Mouse (Mus musculus): ENCODE results near the gene Cdkn1c. TPM values are rescaled to one million over a fixed set of nuclear protein-coding genes. Genes with fewer than 3 reads are reported as not detected.

The Cdkn1c gene
- total and polyA plus RNA-seq, 3 experiments: 10.0 to 11.9 TPM; not detected in 1

DNA sequence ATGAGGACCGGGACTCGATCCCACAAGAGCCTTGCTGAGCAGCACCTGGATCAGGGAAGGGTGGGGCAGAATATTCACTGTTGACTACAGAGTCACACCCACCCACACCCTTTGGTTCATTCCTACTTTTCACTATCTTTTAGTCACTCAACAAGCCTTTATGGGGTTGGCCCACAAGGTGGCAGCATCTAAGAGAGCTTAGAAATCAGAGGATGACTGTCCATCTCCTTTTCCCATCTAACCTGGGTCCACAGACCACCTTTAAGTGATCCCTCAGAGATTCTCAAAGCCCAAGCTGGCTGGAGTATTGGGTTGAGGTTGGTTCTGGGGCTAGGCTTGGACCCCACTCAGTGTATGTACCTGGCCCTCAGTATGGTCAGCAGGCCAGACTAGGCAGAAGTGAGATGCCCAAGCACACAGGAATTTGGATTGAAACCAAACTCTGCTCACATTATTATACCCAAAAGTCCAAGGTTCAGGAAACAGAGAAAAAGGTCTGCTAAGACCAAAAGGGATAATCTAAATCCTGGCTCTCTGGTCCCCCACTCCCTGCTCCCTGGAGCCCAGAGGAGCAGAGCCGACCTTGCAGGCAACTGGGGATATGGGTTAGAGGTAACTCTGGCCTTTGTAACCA is 16.0 kb upstream of the Cdkn1c start:
- peak; percentile 53 for DNase-seq (ENCODE audit: low read depth, low spot score)
- TF ChIP-seq MYC (IDR thresholded peaks at IDR 0.05; ENCODE audit: low read depth, low read length) (no peak), USF1 (IDR thresholded peaks at IDR 0.05; ENCODE audit: low read depth, low read length) (no peak), KAT2A (conservative IDR thresholded peaks at IDR 0.05; ENCODE audit: low read depth, low read length) (no peak), ETS1 (IDR thresholded peaks at IDR 0.05; ENCODE audit: low read depth, low read length) (no peak), CTCF (IDR thresholded peaks at IDR 0.05 in 2 of 3, conservative IDR thresholded peaks at IDR 0.05 in 1 of 3; ENCODE audit: control insufficient read depth in 1 of 3, insufficient read depth in 1 of 3, low read depth in 2 of 3, low read length in 3 of 3, poor library complexity in 1 of 3, severe bottlenecking in 1 of 3) (peak; percentile 13 to 64 (median 26); a peak in 4 of 6 replicates), ZMIZ1 (IDR thresholded peaks at IDR 0.05; ENCODE audit: low read depth, low read length) (no peak), CHD1 (IDR thresholded peaks at IDR 0.05; ENCODE audit: low read depth, low read length) (no peak), POLR2AphosphoS5 (IDR thresholded peaks at IDR 0.05; ENCODE audit: borderline replicate concordance, low read depth, low read length) (no peak), SMC3 (IDR thresholded peaks at IDR 0.05; ENCODE audit: low read depth, low read length) (peak; percentile 70), E2F4 (IDR thresholded peaks at IDR 0.05; ENCODE audit: borderline replicate concordance, low read depth, low read length) (no peak), ZKSCAN1 (IDR thresholded peaks at IDR 0.05; ENCODE audit: low read depth, low read length) (no peak), MYB (IDR thresholded peaks at IDR 0.05; ENCODE audit: low read depth, low read length) (no peak), BHLHE40 (IDR thresholded peaks at IDR 0.05; ENCODE audit: borderline replicate concordance, low read depth, low read length) (no peak), NRF1 (IDR thresholded peaks at IDR 0.05; ENCODE audit: insufficient read depth, low read depth, low read length, poor library complexity, severe bottlenecking) (no peak), TBP (IDR thresholded peaks at IDR 0.05; ENCODE audit: low read depth, low read length) (no peak), EP300 (IDR thresholded peaks at IDR 0.05; ENCODE audit: low read depth in 1 of 2, low read length in 2 of 2) (no peak), RAD21 (IDR thresholded peaks at IDR 0.05; ENCODE audit: low read depth, low read length) (peak; percentile 31), NELFE (IDR thresholded peaks at IDR 0.05; ENCODE audit: low read depth, low read length) (no peak), RCOR1 (IDR thresholded peaks at IDR 0.05; ENCODE audit: low read depth, low read length) (no peak), MAZ (IDR thresholded peaks at IDR 0.05; ENCODE audit: low read depth, low read length) (no peak)
- Histone ChIP-seq H3K4me3 (ENCODE audit: control insufficient read depth in 1 of 2, insufficient read depth in 1 of 2, low read depth in 2 of 2, low read length in 2 of 2) (no peak overlapping the region), H3K79me2 (ENCODE audit: control insufficient read depth, insufficient read depth, low read length, poor library complexity) (no peaks in the 10 kb centered on the region), H3K4me1 (ENCODE audit: control insufficient read depth in 1 of 2, insufficient read depth in 2 of 2, low read length in 2 of 2) (peaks cover 8 to 24% of the 10 kb centered on the region in 2 experiments), H3K27me3 (ENCODE audit: control insufficient read depth in 1 of 2, insufficient read depth in 2 of 2, low read length in 2 of 2) (no peaks in the 10 kb centered on the region), H3K9me3 (replicated peaks; ENCODE audit: insufficient read depth, low read length) (no peaks in the 10 kb centered on the region), H3K36me3 (ENCODE audit: control insufficient read depth in 1 of 2, insufficient read depth in 2 of 2, low read length in 2 of 2) (peaks cover 0 to 10% of the 10 kb centered on the region in 2 experiments; a peak in 2 of 4 replicates), H3K9ac (ENCODE audit: control insufficient read depth, low read depth, low read length, poor library complexity, severe bottlenecking) (no peak overlapping the region), H3K27ac (ENCODE audit: control insufficient read depth, low read depth, low read length) (no peak overlapping the region)

- H3K79me2 ChIP-seq (ENCODE audit: control insufficient read depth, insufficient read depth, low read length, poor library complexity): no peaks in the 10 kb centered on the region
- no peak overlapping the region for H3K9ac ChIP-seq (ENCODE audit: control insufficient read depth, low read depth, low read length, poor library complexity, severe bottlenecking)
- TF ChIP-seq GATA1 (IDR thresholded peaks at IDR 0.05; ENCODE audit: low read depth, low read length) (no peak), GABPA (IDR thresholded peaks at IDR 0.05; ENCODE audit: low read depth, low read length) (no peak), SMC3 (IDR thresholded peaks at IDR 0.05; ENCODE audit: low read depth, low read length) (no peak), RCOR1 (IDR thresholded peaks at IDR 0.05; ENCODE audit: low read depth, low read length) (no peak), USF2 (IDR thresholded peaks at IDR 0.05; ENCODE audit: borderline replicate concordance in 1 of 2, insufficient read depth in 1 of 2, low read depth in 1 of 2, low read length in 2 of 2) (no peak), SIN3A (IDR thresholded peaks at IDR 0.05; ENCODE audit: low read length) (no peak), TAL1 (IDR thresholded peaks at IDR 0.05; ENCODE audit: low read length) (no peak), RAD21 (IDR thresholded peaks at IDR 0.05; ENCODE audit: low read depth, low read length) (no peak)
- peaks cover 0 to 10% of the 10 kb centered on the region in 2 experiments; a peak in 2 of 4 replicates for H3K36me3 ChIP-seq (ENCODE audit: control insufficient read depth in 1 of 2, insufficient read depth in 2 of 2, low read length in 2 of 2)
- H3K4me1 ChIP-seq (ENCODE audit: control insufficient read depth in 1 of 2, insufficient read depth in 2 of 2, low read length in 2 of 2): peaks cover 3 to 19% of the 10 kb centered on the region in 2 experiments
- H3K27me3 ChIP-seq (ENCODE audit: control insufficient read depth in 1 of 2, insufficient read depth in 2 of 2, low read length in 2 of 2): no peaks in the 10 kb centered on the region
- no peak for DNase-seq (ENCODE audit: low read depth, low spot score)
- H3K27ac ChIP-seq (ENCODE audit: control insufficient read depth, low read depth, low read length): no peak overlapping the region
- no peaks in the 10 kb centered on the region for H3K9me3 ChIP-seq (replicated peaks; ENCODE audit: insufficient read depth, low read length)
- H3K4me3 ChIP-seq (ENCODE audit: control insufficient read depth in 1 of 2, insufficient read depth in 1 of 2, low read depth in 2 of 2, low read length in 2 of 2): no peak overlapping the region
Observed at GRCm38 (mm10) chr7:143475876-143476275, 15.0 kb upstream of the Cdkn1c start.

Measured in MEL (cell line).